Mouse (Mus musculus): ENCODE results near the gene Gas2.

- no peak for TF ChIP-seq POLR2A (IDR thresholded peaks at IDR 0.05; ENCODE audit: extremely low read depth, insufficient read depth, low read length)
- TF ChIP-seq CTCF (IDR thresholded peaks at IDR 0.05; ENCODE audit: extremely low read depth, insufficient read depth, low read length), result no peak
Measured at GRCm38 (mm10) chr7:51819891-51820290, 41.9 kb upstream of the Gas2 start.
